Mouse (Mus musculus): Measurements from ENCODE around the gene Klk1b3.
"Not testable (repeated sequence)": the region's sequence is repeated elsewhere in the genome, so short reads cannot be mapped to it uniquely, and the experiment has no call there.

Klk1b3 gene

GRCm38 (mm10) chr7:44197891-44198290 lies at the start of gene Klk1b3:
TSS of gene Klk1b3 (plus strand) at chr7:44198191.
- no peak for DNase-seq (ENCODE audit: low spot score)

- no peak for DNase-seq (ENCODE audit: low spot score)
Measured at GRCm38 (mm10) chr7:44179299-44180045, 18.5 kb upstream of the Klk1b3 start.

GRCm38 (mm10) chr7:44186516-44186915 lies 11.5 kb upstream of the Klk1b3 start:
- not testable (repeated sequence) for DNase-seq (ENCODE audit: low spot score)

GRCm38 (mm10) chr7:44187936-44188335 lies 10.1 kb upstream of the Klk1b3 start, which contains the start of gene Klk1b24:
TSS of gene Klk1b24 (plus strand) at chr7:44188236.
- DNase-seq (ENCODE audit: low spot score): not testable (repeated sequence)

- not testable (repeated sequence) for DNase-seq (ENCODE audit: low spot score)
Measured at GRCm38 (mm10) chr7:44193466-44193865, 4.5 kb upstream of the Klk1b3 start.

GRCm38 (mm10) chr7:44207135-44207534 lies 9.1 kb downstream of the Klk1b3 start, which contains the start of gene Klk1b4:
TSS of gene Klk1b4 (plus strand) at chr7:44207435.
- DNase-seq (ENCODE audit: low spot score): not testable (repeated sequence)

- DNase-seq (ENCODE audit: low spot score): no peak
Measured at GRCm38 (mm10) chr7:44208307-44208706, 10.3 kb downstream of the Klk1b3 start.

GRCm38 (mm10) chr7:44215645-44216044 lies 17.7 kb downstream of the Klk1b3 start, which contains the start of gene Klk1b5:
TSS of gene Klk1b5 (plus strand) at chr7:44215945.
- no peak for DNase-seq (ENCODE audit: low spot score)

- not testable (repeated sequence) for DNase-seq (ENCODE audit: low spot score)
Measured at GRCm38 (mm10) chr7:44221601-44222000, 23.6 kb downstream of the Klk1b3 start.

- not testable (repeated sequence) for DNase-seq (ENCODE audit: low spot score)
Measured at GRCm38 (mm10) chr7:44222335-44222734, 24.3 kb downstream of the Klk1b3 start.

GRCm38 (mm10) chr7:44225076-44225475 lies 27.1 kb downstream of the Klk1b3 start, which contains the start of gene Klk1:
TSS of gene Klk1 (plus strand) at chr7:44225360.
- no peak for DNase-seq (ENCODE audit: low spot score)

GRCm38 (mm10) chr7:44235909-44236308 lies 37.9 kb downstream of the Klk1b3 start, which contains the start of gene Gm36864:
TSS of gene Gm36864 (plus strand) at chr7:44236177.
- DNase-seq (ENCODE audit: low spot score): no peak

GRCm38 (mm10) chr7:44239913-44240312 lies 41.9 kb downstream of the Klk1b3 start:
- DNase-seq (ENCODE audit: low spot score): no peak

- DNase-seq (ENCODE audit: low spot score): no peak
Measured at GRCm38 (mm10) chr7:44240712-44241111, 42.7 kb downstream of the Klk1b3 start.

GRCm38 (mm10) chr7:44241163-44241562 lies 43.2 kb downstream of the Klk1b3 start:
- no peak for DNase-seq (ENCODE audit: low spot score)

GRCm38 (mm10) chr7:44244080-44244479 lies 46.1 kb downstream of the Klk1b3 start:
- no peak for DNase-seq (ENCODE audit: low spot score)

GRCm38 (mm10) chr7:44246055-44246983 lies 48.3 kb downstream of the Klk1b3 start, which contains the start of the genes 1700028J19Rik and 2410002F23Rik:
TSS of gene 1700028J19Rik (minus strand) at chr7:44246695.
TSS of gene 2410002F23Rik (plus strand) at chr7:44246722.
- peak; percentile 87 for DNase-seq (ENCODE audit: low spot score)

GRCm38 (mm10) chr7:44246984-44247470 lies 49.0 kb downstream of the Klk1b3 start:
- no peak for DNase-seq (ENCODE audit: low spot score)

GRCm38 (mm10) chr7:44247971-44248370 lies 50.0 kb downstream of the Klk1b3 start:
- no peak for DNase-seq (ENCODE audit: low spot score)

GRCm38 (mm10) chr7:44249248-44249647 lies 51.3 kb downstream of the Klk1b3 start:
- DNase-seq (ENCODE audit: low spot score): no peak

GRCm38 (mm10) chr7:44250732-44251275 lies 52.8 kb downstream of the Klk1b3 start:
- DNase-seq (ENCODE audit: low spot score): not testable (repeated sequence)

All from spleen, adult 12 weeks (tissue).